Comparison of ENCODE assay signal across 8 mouse cellular contexts in genomic region chrX:74084946-74085498, GRCm38 (mm10). TPM values are rescaled to one million over a fixed set of nuclear protein-coding genes. Genes with fewer than 3 reads are reported as not detected.
DNase-seq lines count a peak whose midpoint lies in the region; ATAC-seq and TF ChIP-seq lines count a peak whose summit lies in the region.

No protein-coding gene starts in this region.

- CTCF ChIA-PET in Patski (lab: Charles Lee), result no interaction called here

- H3K4me2 ChIP-seq in hindbrain, embryonic 12.5 days (replicated peaks), result peak overlapping the region; percentile 56

- H3K27me3 ChIP-seq in Patski, result peaks cover 18% of the 10 kb centered on the region
- H3K27me3 ChIP-seq in hindbrain, embryonic 12.5 days, result 0 out of 2 replicates have a peak, but pooled peaks cover 10% of the 10 kb centered on the region

- in situ Hi-C loops in Patski (cut with MboI; ENCODE audit: low pct_unique_long_range_greater_than_20kb), result loop anchor here (5.0 kb wide), 1 partner anchor 118 kb away; the partner anchor contains the start of gene Hcfc1

- 26% methylated on average over 33 of the region's 56 CpGs for WGBS in hindbrain, embryonic 12.5 days

- POLR2A ChIA-PET in Patski (lab: Charles Lee), result interaction anchor here (0.9 kb wide), 1 partner anchor 14 kb away, joined by 3 read pairs; no protein-coding TSS in a partner anchor

- peak; percentile 17 for DNase-seq in Patski (ENCODE audit: low read depth, low spot score)
- peak; percentile 87 to 91 for DNase-seq in cerebellum, postnatal 10 days
- peak; percentile 70 to 74 for DNase-seq in frontal cortex, postnatal 10 days (ENCODE audit: low spot score in 2 of 2)
- DNase-seq in layer of hippocampus, postnatal 14 days (ENCODE audit: low spot score in 2 of 2), result peak; percentile 72 to 77
- peak; percentile 86 for DNase-seq in lung, postnatal 10 days
- peak; percentile 37 for DNase-seq in ovary, postnatal 14 days (ENCODE audit: low spot score)
- DNase-seq in thymus, postnatal 10 days (ENCODE audit: low spot score in 2 of 2), result peak; percentile 65 to 68

- ATAC-seq in Patski, result peak; percentile 28
- peak; percentile 82 for ATAC-seq in hindbrain, embryonic 12.5 days (ENCODE audit: low FRiP score)

- H3K27ac ChIP-seq in hindbrain, embryonic 12.5 days, result peak overlapping the region; percentile 96

- peak overlapping the region; percentile 60 for H3K4me3 ChIP-seq in hindbrain, embryonic 12.5 days

- no peaks in the 10 kb centered on the region for H3K36me3 ChIP-seq in hindbrain, embryonic 12.5 days

- no peak for TF ChIP-seq CTCF in Patski (IDR thresholded peaks at IDR 0.05)

- H3K9me3 ChIP-seq in hindbrain, embryonic 12.5 days (replicated peaks), result no peaks in the 10 kb centered on the region

- peak overlapping the region; percentile 80 for H3K9ac ChIP-seq in hindbrain, embryonic 12.5 days

- H3K4me1 ChIP-seq in hindbrain, embryonic 12.5 days, result peaks cover 12% of the 10 kb centered on the region

RNA-seq across cellular contexts. Expression of gene Opn1mw, which starts 42.2 kb away (rescaled TPM):
- 0.24 TPM for polyA plus RNA-seq in Patski (2021)
- polyA plus RNA-seq in hindbrain, embryonic 12.5 days (2016; fragmentation: Nextera tagmentation; extraction: Ambion mirVana), result not detected in 2 replicates
- not detected for total RNA-seq in layer of hippocampus, postnatal 14 days (2021)

RNA-seq across cellular contexts. Expression of gene Mecp2, which starts 50.1 kb away (rescaled TPM):
- polyA plus RNA-seq in Patski (2021), result 24.5 TPM
- 14.9 and 16.7 TPM in 2 replicates for polyA plus RNA-seq in hindbrain, embryonic 12.5 days (2016; fragmentation: Nextera tagmentation; extraction: Ambion mirVana)
- 10 to 100 TPM; 75.0 to 77.6 TPM for total RNA-seq in layer of hippocampus, postnatal 14 days (2021)

Comparison
In these comparisons a context has a peak if more than half of its experiments do, and no peak if none do; other contexts are left out.
1. Peak in every context shown above with its lines: DNase-seq, ATAC-seq, H3K4me3 ChIP-seq and H3K27ac ChIP-seq.
2. DNase-seq: peak in every context shown above with its lines; median percentile 89 in cerebellum, postnatal 10 days; 86 in lung, postnatal 10 days; 74 in layer of hippocampus, postnatal 14 days; 72 in frontal cortex, postnatal 10 days; 66 in thymus, postnatal 10 days; 37 in ovary, postnatal 14 days; 17 in Patski.